Mouse (Mus musculus) embryonic fibroblast, embryonic 13.5 days (primary cell): ENCODE data around the gene Ada. TPM values are rescaled to one million over a fixed set of nuclear protein-coding genes. Genes with fewer than 3 reads are reported as not detected.

Source experiments
- H3K27ac ChIP-seq: 2 replicates; pipeline ENCODE4 v1.5.1; 2012; ENCODE audit warnings: low read length, control low read depth, inconsistent platforms; ENCODE audit not compliant: insufficient read depth
- H3K4me1 ChIP-seq: 2 replicates; pipeline ENCODE4 v1.6.1; 2011; ENCODE audit warnings: low read length; ENCODE audit not compliant: control insufficient read depth, insufficient read depth
- H3K4me3 ChIP-seq: 2 replicates; pipeline ENCODE4 v1.5.1; 2011; ENCODE audit warnings: mild to moderate bottlenecking, control low read depth, low read length; ENCODE audit not compliant: insufficient read depth
- CTCF ChIP-seq: IDR thresholded peaks from 2 replicates; pipeline ENCODE4 v1.5.1; 2011; ENCODE audit warnings: mild to moderate bottlenecking, control low read depth, low read length, moderate library complexity, borderline replicate concordance; ENCODE audit not compliant: insufficient read depth
- POLR2A ChIP-seq: IDR thresholded peaks from 2 replicates; pipeline ENCODE4 v1.6.1; 2011; ENCODE audit warnings: low read depth, mild to moderate bottlenecking, control low read depth, low read length, moderate library complexity
- polyA plus RNA-seq: library from polyadenylated mRNA; stranded (reverse); fragments of >200 nt; gene quantifications from 2 replicates; pipeline ENCODE4 v1.2.4, GENCODE M21; 2011; ENCODE audit warnings: low read depth; ENCODE audit not compliant: missing spikeins, insufficient read length

Ada gene
- polyA plus RNA-seq, 1 experiment: 32.7 TPM

DNA sequence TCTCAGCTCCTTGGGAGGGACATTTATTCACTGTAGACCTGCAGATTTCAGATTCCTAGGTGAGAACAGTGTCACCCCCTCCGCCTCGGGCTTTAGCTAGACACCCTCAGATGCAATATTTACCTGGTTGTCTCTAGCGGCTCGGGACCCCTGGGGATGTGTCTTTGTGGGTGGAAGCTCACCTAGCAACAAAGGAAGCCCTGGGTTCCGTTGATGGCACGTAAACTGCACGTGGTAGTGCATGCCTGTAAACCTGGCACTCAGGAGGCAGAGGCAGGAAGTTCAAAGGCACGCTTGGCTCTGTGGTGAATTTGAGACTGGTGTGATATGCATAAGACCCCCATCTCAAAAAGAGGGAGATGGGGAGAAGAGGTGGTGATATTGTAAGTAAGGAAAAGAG lies 20.7 kb upstream of the Ada start:
- Histone ChIP-seq H3K27ac (no peak overlapping the region), H3K4me3 (no peak overlapping the region), H3K4me1 (no peaks in the 10 kb centered on the region)
- no peak for TF ChIP-seq CTCF
- no peak for TF ChIP-seq POLR2A

DNA sequence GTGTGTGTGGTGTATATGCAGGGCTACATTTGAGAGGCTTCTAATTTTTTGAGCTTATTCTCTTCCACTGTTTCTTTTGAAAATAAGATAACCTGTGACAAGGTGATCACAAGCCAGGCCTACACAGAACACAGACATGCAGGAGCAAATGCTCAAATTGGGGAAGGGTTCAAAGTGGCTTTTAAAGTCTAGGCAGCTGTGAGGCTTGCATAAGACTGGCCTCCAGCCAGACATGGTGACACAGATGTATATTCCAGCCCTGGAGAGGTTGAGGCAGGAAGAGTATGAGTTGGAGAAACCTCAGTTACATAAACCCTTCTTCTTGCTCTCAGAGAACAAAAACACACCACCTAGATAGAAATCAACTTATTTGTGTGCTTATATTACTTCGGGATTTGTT lies 16.9 kb upstream of the Ada start:
- Histone ChIP-seq H3K4me1 (no peaks in the 10 kb centered on the region), H3K4me3 (no peak overlapping the region), H3K27ac (no peak overlapping the region)
- TF ChIP-seq CTCF: no peak
- no peak for TF ChIP-seq POLR2A

- Histone ChIP-seq H3K4me3 (no peak overlapping the region), H3K4me1 (no peaks in the 10 kb centered on the region), H3K27ac (no peak overlapping the region)
- no peak for TF ChIP-seq POLR2A
- TF ChIP-seq CTCF: no peak
Measured at GRCm38 (mm10) chr2:163766261-163766660, 16.2 kb upstream of the Ada start.

- 0 out of 2 replicates have a peak, but pooled peaks cover 5% of the 10 kb centered on the region for H3K4me1 ChIP-seq
- H3K4me3 ChIP-seq: no peak overlapping the region
- TF ChIP-seq CTCF: no peak
- no peak for TF ChIP-seq POLR2A
- H3K27ac ChIP-seq: no peak overlapping the region
Measured at GRCm38 (mm10) chr2:163761402-163761801, 11.4 kb upstream of the Ada start.

DNA sequence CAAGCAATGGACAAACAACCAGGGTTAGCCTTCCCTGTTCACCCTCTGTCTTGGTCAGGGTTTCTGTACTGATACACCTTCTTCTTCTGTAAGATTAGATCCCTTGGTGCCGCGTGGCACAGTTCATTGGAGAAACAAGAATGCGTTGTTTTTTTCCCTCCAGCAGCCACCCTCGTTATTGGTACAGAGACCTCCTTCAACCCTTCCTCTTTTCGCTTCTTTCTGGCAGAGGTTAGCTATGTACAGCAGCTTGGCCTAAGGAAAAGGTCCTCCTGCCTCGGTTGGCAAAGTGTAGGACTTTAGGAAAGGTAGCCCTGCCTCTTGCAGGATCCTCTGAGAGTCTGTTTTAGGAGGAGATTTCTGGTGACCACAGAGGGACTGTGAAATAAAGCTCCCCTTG lies 10.6 kb upstream of the Ada start:
- TF ChIP-seq CTCF (no peak), POLR2A (no peak)
- no peak overlapping the region for H3K4me3 ChIP-seq
- H3K27ac ChIP-seq: no peak overlapping the region
- H3K4me1 ChIP-seq: 0 out of 2 replicates have a peak, but pooled peaks cover 8% of the 10 kb centered on the region

- TF ChIP-seq CTCF (no peak), POLR2A (no peak)
- H3K27ac ChIP-seq: no peak overlapping the region
- no peak overlapping the region for H3K4me3 ChIP-seq
- 0 out of 2 replicates have a peak, but pooled peaks cover 8% of the 10 kb centered on the region for H3K4me1 ChIP-seq
Measured at GRCm38 (mm10) chr2:163758146-163758545, 8.1 kb upstream of the Ada start.

- Histone ChIP-seq H3K27ac (peak overlapping the region; percentile 28), H3K4me1 (0 out of 2 replicates have a peak, but pooled peaks cover 8% of the 10 kb centered on the region), H3K4me3 (no peak overlapping the region)
- TF ChIP-seq POLR2A: no peak
- TF ChIP-seq CTCF: no peak
Measured at GRCm38 (mm10) chr2:163756723-163757122, 6.7 kb upstream of the Ada start.

DNA sequence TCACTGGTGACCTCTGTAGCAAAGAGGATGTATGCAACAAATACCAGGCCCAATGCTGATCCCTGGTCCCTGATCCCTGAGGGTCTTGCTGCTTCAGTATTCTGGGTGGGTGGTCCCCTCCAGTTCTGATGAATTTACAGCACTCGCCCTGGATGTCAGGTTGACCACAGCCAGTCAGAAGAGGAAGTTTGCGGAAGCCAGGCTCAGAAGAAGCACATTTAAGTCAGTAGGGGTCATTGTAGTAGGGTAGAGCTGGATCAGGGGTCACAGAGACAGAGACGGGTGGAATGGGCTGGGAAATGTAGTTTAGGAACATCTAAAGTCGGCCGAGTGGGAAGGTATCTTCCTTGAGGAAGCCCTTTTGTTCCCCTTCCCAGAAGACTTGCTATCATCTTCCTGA lies 4.2 kb upstream of the Ada start:
- 0 out of 2 replicates have a peak, but pooled peaks cover 8% of the 10 kb centered on the region for H3K4me1 ChIP-seq
- no peak overlapping the region for H3K4me3 ChIP-seq
- H3K27ac ChIP-seq: no peak overlapping the region
- TF ChIP-seq POLR2A: no peak
- TF ChIP-seq CTCF: no peak

- Histone ChIP-seq H3K4me1 (no peaks in the 10 kb centered on the region), H3K27ac (no peak overlapping the region), H3K4me3 (no peak overlapping the region)
- TF ChIP-seq CTCF (no peak), POLR2A (no peak)
Measured at GRCm38 (mm10) chr2:163744801-163745570, 5.1 kb downstream of the Ada start.

DNA sequence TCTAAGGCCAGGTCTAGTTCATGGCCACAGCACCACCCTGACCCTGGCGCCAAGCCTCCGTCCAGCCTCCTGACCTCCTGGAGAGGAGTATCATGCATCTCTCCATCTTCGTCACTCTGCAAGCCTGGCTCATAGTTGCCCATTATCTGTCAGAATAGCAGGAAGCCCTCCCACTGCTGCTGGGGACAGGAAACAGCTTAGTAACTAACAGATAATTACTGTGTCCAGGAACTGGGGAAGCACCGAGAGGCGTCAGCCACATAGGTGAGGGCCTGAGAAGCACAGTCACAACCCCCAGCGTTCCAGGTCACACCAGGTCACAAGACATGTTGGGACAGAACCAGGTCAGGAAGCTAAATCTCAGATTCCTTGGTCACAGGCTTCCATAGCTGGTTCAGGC lies 6.7 kb downstream of the Ada start:
- TF ChIP-seq POLR2A (no peak), CTCF (no peak)
- Histone ChIP-seq H3K27ac (no peak overlapping the region), H3K4me1 (no peaks in the 10 kb centered on the region), H3K4me3 (no peak overlapping the region)
